Mouse (Mus musculus) spleen, adult 2 months (tissue): ENCODE measurements at regions not wholly inside any gene's neighbourhood (a gene's known extent, or its start where the extent isn't known, plus 50 kb on each side); places are given as distances from the start of the nearest gene placed in this dataset.

Source experiments
- DNase-seq, 2 experiments: peaks; one replicate each; pipeline versions ENCODE4 v3.0.0 to v3.0.0-alpha.2; 2012 to 2021; ENCODE audit warnings: low spot score in 2 of 2, low read depth in 1 of 2
- H3K27ac ChIP-seq: fragments of 200-500 bp; 2 replicates; pipeline ENCODE4 v1.5.1; 2012; ENCODE audit warnings: low read length, inconsistent platforms; ENCODE audit not compliant: insufficient read depth
- H3K27me3 ChIP-seq: fragments of 200-500 bp; 2 replicates; pipeline ENCODE4 v1.6.1; 2012; ENCODE audit warnings: mild to moderate bottlenecking, moderate library complexity, low read length, inconsistent platforms; ENCODE audit not compliant: control insufficient read depth, insufficient read depth
- H3K36me3 ChIP-seq: fragments of 200-500 bp; 2 replicates; pipeline ENCODE4 v1.6.1; 2012; ENCODE audit warnings: mild to moderate bottlenecking, low read length, inconsistent platforms; ENCODE audit not compliant: control insufficient read depth, insufficient read depth
- H3K4me1 ChIP-seq: fragments of 200-500 bp; 2 replicates; pipeline ENCODE4 v1.6.1; 2011; ENCODE audit warnings: inconsistent platforms; ENCODE audit not compliant: control insufficient read depth, insufficient read depth, insufficient read length
- H3K4me3 ChIP-seq: fragments of 200-500 bp; 2 replicates; pipeline ENCODE4 v1.5.1; 2011; ENCODE audit warnings: mild to moderate bottlenecking, inconsistent platforms; ENCODE audit not compliant: insufficient read depth, insufficient read length; ENCODE audit errors: extremely low read depth
- CTCF ChIP-seq: fragments of 200-500 bp; IDR thresholded peaks from 2 replicates; pipeline ENCODE4 v1.5.1; 2011; ENCODE audit warnings: mild to moderate bottlenecking, inconsistent platforms; ENCODE audit not compliant: insufficient read depth, insufficient read length, insufficient replicate concordance; ENCODE audit errors: extremely low read depth
- POLR2A ChIP-seq: fragments of 200-500 bp; IDR thresholded peaks from 2 replicates; pipeline ENCODE4 v1.6.1; 2011; ENCODE audit warnings: low read depth, low read length, inconsistent platforms
- WGBS: fragments of 180-500 bp; shearing (Covaris S2); methylation state at CpG from one replicate; pipeline ENCODE4 v1.1.7; 2018; 5-methylcytosine and 5-hydroxymethylcytosine counted together

- no peaks in the 10 kb centered on the region for H3K36me3 ChIP-seq
- no peak overlapping the region for H3K4me3 ChIP-seq
- no peak for DNase-seq
- WGBS = 88% methylated on average over 11 of the region's 11 CpGs
- no peaks in the 10 kb centered on the region for H3K4me1 ChIP-seq
- H3K27ac ChIP-seq = no peak overlapping the region
- TF ChIP-seq POLR2A = no peak
- no peak for TF ChIP-seq CTCF
- no peaks in the 10 kb centered on the region for H3K27me3 ChIP-seq
Measured at GRCm38 (mm10) chr3:51082831-51083575, 141.2 kb upstream of the Noct start.

- WGBS = 77% methylated on average over 7 of the region's 7 CpGs
- H3K27ac ChIP-seq = no peak overlapping the region
- no peak for TF ChIP-seq CTCF
- no peak for TF ChIP-seq POLR2A
Measured at GRCm38 (mm10) chr3:51083583-51083982, 140.7 kb upstream of the Noct start.

GRCm38 (mm10) chr3:51086441-51086849, 137.8 kb upstream of the Noct start:
- no peak for DNase-seq
- WGBS = 82% methylated on average over 10 of the region's 10 CpGs
- no peak overlapping the region for H3K27ac ChIP-seq
- TF ChIP-seq CTCF = no peak
- no peak for TF ChIP-seq POLR2A
- no peak overlapping the region for H3K4me3 ChIP-seq
- no peaks in the 10 kb centered on the region for H3K36me3 ChIP-seq
- no peaks in the 10 kb centered on the region for H3K4me1 ChIP-seq
- no peaks in the 10 kb centered on the region for H3K27me3 ChIP-seq

More at GRCm38 (mm10) chr3:51083583-51083982, 140.7 kb upstream of the Noct start:
- H3K4me3 ChIP-seq = no peak overlapping the region
- H3K36me3 ChIP-seq = no peaks in the 10 kb centered on the region
- no peak for DNase-seq
- no peaks in the 10 kb centered on the region for H3K4me1 ChIP-seq
- no peaks in the 10 kb centered on the region for H3K27me3 ChIP-seq

- Histone ChIP-seq H3K36me3 (no peaks in the 10 kb centered on the region), H3K4me3 (no peak overlapping the region), H3K27me3 (no peaks in the 10 kb centered on the region), H3K4me1 (no peaks in the 10 kb centered on the region), H3K27ac (no peak overlapping the region)
- no peak for TF ChIP-seq CTCF
- no peak for TF ChIP-seq POLR2A
- DNase-seq = no peak
- 86% methylated on average over 4 of the region's 4 CpGs for WGBS
Measured at GRCm38 (mm10) chr3:51087076-51087475, 137.2 kb upstream of the Noct start.

- no peak for DNase-seq
- Histone ChIP-seq H3K27me3 (no peaks in the 10 kb centered on the region), H3K27ac (no peak overlapping the region), H3K36me3 (no peaks in the 10 kb centered on the region), H3K4me1 (no peaks in the 10 kb centered on the region), H3K4me3 (no peak overlapping the region)
- TF ChIP-seq POLR2A = no peak
- TF ChIP-seq CTCF = no peak
- WGBS = 92% methylated on average over 10 of the region's 10 CpGs
Measured at GRCm38 (mm10) chr3:51089036-51089669, 135.1 kb upstream of the Noct start.

- Histone ChIP-seq H3K4me3 (no peak overlapping the region), H3K27ac (no peak overlapping the region), H3K36me3 (no peaks in the 10 kb centered on the region), H3K27me3 (no peaks in the 10 kb centered on the region), H3K4me1 (no peaks in the 10 kb centered on the region)
- no peak for DNase-seq
- TF ChIP-seq POLR2A (no peak), CTCF (no peak)
- 92% methylated on average over 4 of the region's 4 CpGs for WGBS
Measured at GRCm38 (mm10) chr3:51091478-51091877, 132.8 kb upstream of the Noct start.
